Comparison of ENCODE assay signal across 8 mouse cellular contexts in genomic region chr4:36950021-36950751, GRCm38 (mm10). TPM values are rescaled to one million over a fixed set of nuclear protein-coding genes. Genes with fewer than 3 reads are reported as not detected.
DNase-seq lines count a peak whose midpoint lies in the region.

No protein-coding gene starts in this region.

- intact Hi-C loops in heart, postnatal 10 days (cut with DNase I), result no loop called here

- no peak overlapping the region for H3K27ac ChIP-seq in embryonic facial prominence, embryonic 10.5 days (replicated peaks)

- DNase-seq in adrenal gland, postnatal 10 days, result peak; percentile 70
- no peak for DNase-seq in adrenal gland, adult 8-10 months
- peak; percentile 9 for DNase-seq in 3134 (ENCODE audit: extremely low read depth, insufficient read length, low spot score)
- DNase-seq in embryonic facial prominence, embryonic 10.5 days (ENCODE audit: low spot score), result peak; percentile 88
- peak; percentile 26 to 40 for DNase-seq in heart, postnatal 10 days
- peak; percentile 79 to 82 for DNase-seq in layer of hippocampus, postnatal 14 days (ENCODE audit: low spot score in 2 of 2)
- DNase-seq in lung, postnatal 4 days, result peak; percentile 25 to 30
- DNase-seq in right cerebral cortex, postnatal 36 days (ENCODE audit: low spot score in 2 of 2), result peak; percentile 60 to 67

- no peaks in the 10 kb centered on the region for H3K36me3 ChIP-seq in embryonic facial prominence, embryonic 10.5 days (replicated peaks)

- peak overlapping the region; percentile 64 for H3K4me3 ChIP-seq in embryonic facial prominence, embryonic 10.5 days

- under 1% methylated on average over 43 of the region's 43 CpGs for WGBS in embryonic facial prominence, embryonic 10.5 days

- H3K4me1 ChIP-seq in embryonic facial prominence, embryonic 10.5 days, result peaks cover 21% of the 10 kb centered on the region

- H3K9me3 ChIP-seq in embryonic facial prominence, embryonic 10.5 days, result no peaks in the 10 kb centered on the region

- H3K27me3 ChIP-seq in embryonic facial prominence, embryonic 10.5 days (replicated peaks; ENCODE audit: low read depth, poor library complexity, severe bottlenecking), result peaks cover 66% of the 10 kb centered on the region

RNA-seq across cellular contexts. Expression of gene Lingo2, which starts 1.4 kb away (rescaled TPM):
- 1 to 10 TPM in 1 of 2 experiments, under 1 TPM in 1; 0.66 to 1.8 TPM for total RNA-seq in adrenal gland, postnatal 10 days (2021)
- total RNA-seq in adrenal gland, adult 8-10 months (2022), result under 1 TPM in 1 of 4 experiments, not detected in 3; 0.24 TPM
- 0.88 and 2.1 TPM in 2 replicates for polyA plus RNA-seq in embryonic facial prominence, embryonic 10.5 days (2016; fragmentation: Nextera tagmentation; extraction: Ambion mirVana)
- not detected for total RNA-seq in heart, postnatal 10 days (2021)
- 10 to 100 TPM; 40.5 to 44.3 TPM for total RNA-seq in layer of hippocampus, postnatal 14 days (2021)

Comparison
In these comparisons a context has a peak if more than half of its experiments do, and no peak if none do; other contexts are left out.
1. RNA of gene Lingo2, which starts 1.4 kb away (total RNA-seq): 40.5 to 44.3 TPM in layer of hippocampus, postnatal 14 days; 0.66 to 1.8 TPM in adrenal gland, postnatal 10 days, 0.24 TPM in adrenal gland, adult 8-10 months and not detected in heart, postnatal 10 days; every median in the first group is over 10 times any median in the second.